Mouse (Mus musculus): ENCODE results near the gene Suds3.

- TF ChIP-seq CTCF (IDR thresholded peaks at IDR 0.05; ENCODE audit: control insufficient read depth, insufficient read depth, insufficient replicate concordance, low read depth, low read length) (no peak), POLR2A (IDR thresholded peaks at IDR 0.05; ENCODE audit: control insufficient read depth, low read depth, low read length) (no peak)
These were observed 20.7 kb upstream of the Suds3 start for GRCm38 (mm10) chr5:117136570-117136969.

All from testis, adult 2 months (tissue).